Mouse (Mus musculus) limb, embryonic 10.5 days (tissue): ENCODE measurements around the gene Gna12. TPM values are rescaled to one million over a fixed set of nuclear protein-coding genes. Genes with fewer than 3 reads are reported as not detected.

ENCODE experiments used
- DNase-seq: peaks from one replicate; pipeline ENCODE4 v3.0.0-alpha.2; 2017; ENCODE audit warnings: low spot score
- H3K27ac ChIP-seq: fragments of 300-500 bp; sonication (generic); 2 replicates; pipeline ENCODE4 v1.5.1; 2016; ENCODE audit warnings: mild to moderate bottlenecking
- H3K27me3 ChIP-seq: fragments of 300-500 bp; sonication (generic); 2 replicates; pipeline ENCODE4 v1.6.1; 2016; ENCODE audit warnings: low read depth, mild to moderate bottlenecking; ENCODE audit not compliant: poor library complexity, severe bottlenecking
- H3K36me3 ChIP-seq: fragments of 300-500 bp; sonication (generic); 2 replicates; pipeline ENCODE4 v1.6.1; 2016; ENCODE audit warnings: mild to moderate bottlenecking, moderate library complexity
- H3K4me1 ChIP-seq: fragments of 300-500 bp; sonication (generic); 2 replicates; pipeline ENCODE4 v1.6.1; 2016
- H3K4me3 ChIP-seq: fragments of 300-500 bp; sonication (generic); 2 replicates; pipeline ENCODE4 v1.5.1; 2016; ENCODE audit warnings: mild to moderate bottlenecking, moderate library complexity
- H3K9me3 ChIP-seq: fragments of 300-500 bp; sonication (generic); replicated peaks from 2 replicates; pipeline ENCODE4 v1.6.1; 2016; ENCODE audit warnings: mild to moderate bottlenecking
- WGBS: fragments of 180-500 bp; shearing (Covaris S2); methylation state at CpG from one replicate; pipeline ENCODE4 v1.1.7; 2016; 5-methylcytosine and 5-hydroxymethylcytosine counted together
- polyA plus RNA-seq: library from polyadenylated mRNA; unstranded; fragments of >200 nt; fragmentation: Nextera tagmentation; extraction: Ambion mirVana; gene quantifications from 2 replicates; pipeline ENCODE4 v1.2.1, GENCODE M21; 2016

Gene Gna12
- polyA plus RNA-seq, 1 experiment from 2014 or later = 13.4 TPM

DNA sequence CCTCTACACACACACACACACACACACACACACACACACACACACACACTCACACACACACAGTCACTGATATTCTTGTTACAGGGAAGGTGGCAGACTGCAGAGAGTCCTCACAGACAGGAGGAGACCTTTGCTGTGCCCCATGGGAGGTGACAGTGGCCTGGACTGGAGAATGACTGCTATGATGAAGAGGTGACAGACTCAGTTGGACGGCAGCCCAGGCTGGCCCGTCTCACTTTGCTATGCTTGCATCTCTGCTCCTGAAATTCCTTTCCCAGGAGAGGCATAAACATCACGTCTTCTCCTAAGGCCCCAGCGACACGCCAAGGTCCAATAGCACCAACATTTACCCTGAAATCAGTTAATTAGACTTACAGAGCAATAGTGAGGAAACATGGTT lies 23.5 kb upstream of the Gna12 start:
- no peak overlapping the region for H3K27ac ChIP-seq
- peaks cover 12% of the 10 kb centered on the region for H3K4me1 ChIP-seq
- H3K9me3 ChIP-seq = no peaks in the 10 kb centered on the region
- 89% methylated on average over 5 of the region's 5 CpGs for WGBS
- no peaks in the 10 kb centered on the region for H3K36me3 ChIP-seq
- no peaks in the 10 kb centered on the region for H3K27me3 ChIP-seq
- H3K4me3 ChIP-seq = no peak overlapping the region
- no peak for DNase-seq

DNA sequence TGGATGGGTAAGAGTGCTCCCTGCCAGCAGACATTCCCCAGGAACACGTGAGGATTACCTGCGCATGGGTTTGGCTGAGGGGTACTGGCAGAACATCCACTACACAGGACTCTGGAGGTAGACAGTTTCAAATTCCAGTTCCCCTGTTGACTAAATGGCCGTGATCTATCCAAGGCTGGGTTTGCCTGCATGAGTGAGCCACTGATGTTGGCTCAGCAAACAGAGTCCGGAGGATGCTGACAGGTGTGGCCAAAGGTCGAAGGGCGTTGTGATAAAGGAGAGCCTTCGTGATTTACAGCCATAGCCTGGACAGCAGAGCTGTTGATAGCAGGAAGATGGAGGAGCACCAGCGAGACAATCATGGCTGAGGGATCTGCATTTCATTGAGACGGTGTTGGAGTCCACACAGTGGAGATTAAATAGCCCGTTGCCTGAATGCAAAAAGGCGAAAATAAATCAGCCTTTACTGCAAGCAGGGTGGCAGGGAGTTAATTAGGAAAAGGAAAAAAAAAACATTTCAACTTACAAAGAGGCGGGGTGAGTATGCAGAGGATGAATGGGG lies 22.3 kb upstream of the Gna12 start:
- DNase-seq = no peak

DNA sequence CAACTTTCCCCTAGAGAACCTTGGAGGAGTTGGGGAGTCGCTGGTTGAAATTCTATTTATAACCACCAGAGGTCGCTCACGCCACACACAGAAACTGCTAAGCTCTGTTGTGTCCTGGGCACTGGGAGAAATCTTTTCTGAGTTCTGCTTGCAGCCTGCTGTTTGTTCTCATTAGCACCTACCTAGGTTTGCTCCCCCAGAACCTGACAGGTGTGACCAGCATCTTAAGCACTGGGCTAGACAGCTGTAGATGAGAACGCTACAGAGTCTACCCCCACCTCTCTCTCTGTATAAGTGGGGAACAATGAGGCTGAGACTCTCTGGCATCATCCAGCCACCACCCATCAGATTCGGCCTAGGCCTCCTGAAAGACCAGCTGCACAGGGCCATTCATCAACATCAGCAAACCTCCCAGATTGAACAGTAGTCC lies 17.1 kb upstream of the Gna12 start:
- peak; percentile 69 for DNase-seq
- H3K4me1 ChIP-seq = peaks cover 5% of the 10 kb centered on the region; the same call in 1 of the 2 replicates
- H3K27ac ChIP-seq = peak overlapping the region; percentile 48; the same call in 1 of the 2 replicates
- H3K36me3 ChIP-seq = no peaks in the 10 kb centered on the region
- no peaks in the 10 kb centered on the region for H3K27me3 ChIP-seq
- 12% methylated on average over 5 of the region's 5 CpGs for WGBS
- H3K4me3 ChIP-seq = no peak overlapping the region
- H3K9me3 ChIP-seq = no peaks in the 10 kb centered on the region

More for the DNA sequence above, 22.3 kb upstream of the Gna12 start:
- H3K4me3 ChIP-seq = no peak overlapping the region
- no peaks in the 10 kb centered on the region for H3K9me3 ChIP-seq
- H3K4me1 ChIP-seq = peaks cover 14% of the 10 kb centered on the region
- H3K36me3 ChIP-seq = no peaks in the 10 kb centered on the region
- no peaks in the 10 kb centered on the region for H3K27me3 ChIP-seq
- H3K27ac ChIP-seq = no peak overlapping the region
- 64% methylated on average over 12 of the region's 12 CpGs for WGBS

DNA sequence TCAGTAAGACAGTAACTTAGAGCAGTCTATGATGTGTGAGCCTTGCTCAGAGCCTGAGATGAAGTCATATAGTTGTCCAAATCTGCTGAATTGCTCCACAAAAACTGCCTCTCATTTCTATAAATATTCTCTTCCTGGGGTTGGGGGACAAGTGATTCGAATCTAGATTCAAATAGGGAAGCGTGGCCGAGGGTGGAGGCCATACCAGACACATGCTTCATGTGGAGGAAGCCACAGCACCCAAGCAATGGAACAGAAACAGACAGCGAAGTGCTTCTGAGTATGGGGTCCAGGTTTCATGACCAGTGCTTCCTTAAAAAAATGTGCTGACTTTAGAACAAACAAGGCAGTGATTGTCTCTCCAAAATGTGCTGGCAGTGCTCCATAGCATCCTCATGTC lies 11.7 kb upstream of the Gna12 start:
- 79% methylated on average over 4 of the region's 4 CpGs for WGBS
- Histone ChIP-seq H3K27me3 (no peaks in the 10 kb centered on the region), H3K4me3 (no peak overlapping the region), H3K27ac (no peak overlapping the region), H3K9me3 (no peaks in the 10 kb centered on the region), H3K4me1 (no peaks in the 10 kb centered on the region), H3K36me3 (no peaks in the 10 kb centered on the region)
- DNase-seq = no peak

DNA sequence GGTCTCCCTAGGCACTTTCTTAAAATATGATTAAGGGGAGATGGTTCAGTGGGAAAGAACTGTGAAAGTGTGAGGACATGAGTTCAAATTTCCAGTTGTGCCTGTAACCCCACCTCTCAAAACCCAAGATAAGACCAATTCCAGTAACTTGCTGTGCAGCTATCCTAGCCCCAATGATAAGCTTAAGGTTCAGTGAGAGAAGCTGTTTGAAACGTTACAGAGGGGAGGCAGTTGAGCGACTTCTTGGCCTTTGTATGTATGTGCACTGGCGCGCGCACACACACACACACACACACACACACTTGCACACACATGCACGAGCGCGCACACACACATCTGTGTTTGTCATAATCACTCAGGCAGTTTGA lies 817 bp upstream of the Gna12 start:
- 77% methylated on average over 8 of the region's 8 CpGs for WGBS
- DNase-seq = no peak
- Histone ChIP-seq H3K4me1 (peaks cover 34% of the 10 kb centered on the region), H3K36me3 (peaks cover 1% of the 10 kb centered on the region; the same call in 1 of the 2 replicates), H3K27me3 (no peaks in the 10 kb centered on the region), H3K4me3 (peak overlapping the region; percentile 78), H3K9me3 (no peaks in the 10 kb centered on the region), H3K27ac (0 out of 2 replicates have a peak overlapping the region, but pooled peaks have one; percentile 27)

DNA sequence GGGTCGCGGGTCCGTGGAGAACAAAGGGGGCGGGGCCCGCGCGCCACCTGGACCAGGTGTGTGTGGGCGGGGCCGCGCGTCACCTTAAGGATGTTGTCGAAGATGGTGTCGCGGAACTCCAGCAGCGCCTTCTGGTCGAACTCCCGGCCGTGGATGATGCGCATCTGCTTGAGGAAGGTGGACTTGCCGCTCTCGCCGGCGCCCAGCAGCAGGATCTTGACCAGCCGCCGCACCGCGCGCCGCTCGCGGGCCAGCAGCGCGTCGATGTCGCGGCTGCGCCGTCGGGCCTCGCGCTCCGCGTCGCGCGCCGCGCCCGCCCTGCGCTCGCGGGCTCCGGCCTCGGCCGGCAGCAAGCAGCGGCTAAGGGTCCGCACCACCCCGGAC lies 328 bp downstream of the Gna12 start:
- Histone ChIP-seq H3K4me1 (peaks cover 34% of the 10 kb centered on the region), H3K9me3 (no peaks in the 10 kb centered on the region), H3K27me3 (no peaks in the 10 kb centered on the region), H3K27ac (peak overlapping the region; percentile 94), H3K36me3 (peaks cover 10% of the 10 kb centered on the region; the same call in 1 of the 2 replicates), H3K4me3 (peak overlapping the region; percentile 78)
- 5% methylated on average over 58 of the region's 58 CpGs for WGBS
- DNase-seq = peak; percentile 70

DNA sequence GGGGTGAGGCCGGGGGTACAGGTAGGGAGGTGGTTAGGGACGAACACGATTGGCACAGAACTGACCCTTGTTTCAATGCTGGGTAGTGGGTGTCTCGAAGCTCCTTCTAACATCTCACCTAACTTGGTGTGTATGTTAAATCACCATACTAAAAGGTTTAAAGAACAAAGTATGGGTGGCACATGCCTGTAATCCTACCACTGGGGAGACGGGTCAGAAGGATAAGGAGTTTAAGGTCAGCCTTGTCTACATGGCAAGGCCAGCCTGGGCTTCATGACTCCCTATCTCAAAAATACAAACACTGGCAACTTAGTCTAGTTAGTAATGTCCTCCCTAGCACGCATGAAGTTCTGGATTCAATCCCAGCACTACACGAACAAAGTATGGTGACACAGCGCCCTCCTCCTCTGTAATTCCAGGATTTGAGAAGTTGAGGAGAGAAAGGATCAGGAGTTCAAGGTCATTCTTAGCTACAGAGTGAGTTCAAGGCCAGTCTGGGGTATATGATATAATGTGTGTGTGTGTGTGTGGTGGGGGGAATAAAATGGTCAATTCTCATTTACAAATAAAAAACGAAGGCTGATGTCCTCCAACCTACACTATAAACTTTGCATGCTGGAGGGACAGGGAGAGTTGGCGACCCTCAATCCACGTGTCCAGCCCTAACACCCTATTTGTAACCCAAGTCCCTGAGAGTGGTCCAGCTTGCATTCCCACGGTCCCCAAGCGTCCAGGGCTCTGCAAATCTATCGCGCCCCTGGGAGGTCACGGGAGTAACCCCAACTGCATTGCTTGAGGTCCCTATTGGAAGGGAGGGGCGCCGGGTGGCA lies 935 bp downstream of the Gna12 start:
- Histone ChIP-seq H3K4me3 (peak overlapping the region; percentile 78), H3K27ac (peak overlapping the region; percentile 94), H3K36me3 (peaks cover 10% of the 10 kb centered on the region; the same call in 1 of the 2 replicates), H3K9me3 (no peaks in the 10 kb centered on the region), H3K27me3 (no peaks in the 10 kb centered on the region), H3K4me1 (peaks cover 34% of the 10 kb centered on the region)
- DNase-seq = no peak
- 39% methylated on average over 18 of the region's 18 CpGs for WGBS

DNA sequence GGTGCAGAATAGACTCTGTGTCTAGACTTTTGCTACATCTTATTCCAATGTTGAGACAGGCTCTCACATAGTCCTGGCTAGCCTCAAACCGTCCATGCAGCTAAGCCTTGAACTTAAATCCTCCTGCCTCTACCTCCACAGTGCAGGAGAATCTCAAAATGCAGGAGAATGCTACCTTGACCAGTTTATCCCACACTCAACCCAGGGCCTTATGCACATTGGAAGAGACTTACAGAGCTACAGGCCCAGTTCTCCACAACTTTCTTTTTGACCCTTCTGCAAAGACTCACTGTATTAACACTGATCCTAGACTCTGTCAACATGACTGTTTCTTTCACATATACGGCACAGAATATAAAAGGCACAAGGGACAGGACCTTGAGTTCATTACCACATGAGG lies 1.9 kb downstream of the Gna12 start:
- DNase-seq = no peak
- peaks cover 14% of the 10 kb centered on the region; the same call in 1 of the 2 replicates for H3K36me3 ChIP-seq
- WGBS = 87% methylated on average over 2 of the region's 2 CpGs
- H3K9me3 ChIP-seq = no peaks in the 10 kb centered on the region
- H3K27ac ChIP-seq = no peak overlapping the region
- 0 out of 2 replicates have a peak overlapping the region, but pooled peaks have one; percentile 1 for H3K4me3 ChIP-seq
- H3K27me3 ChIP-seq = no peaks in the 10 kb centered on the region
- peaks cover 34% of the 10 kb centered on the region for H3K4me1 ChIP-seq

DNA sequence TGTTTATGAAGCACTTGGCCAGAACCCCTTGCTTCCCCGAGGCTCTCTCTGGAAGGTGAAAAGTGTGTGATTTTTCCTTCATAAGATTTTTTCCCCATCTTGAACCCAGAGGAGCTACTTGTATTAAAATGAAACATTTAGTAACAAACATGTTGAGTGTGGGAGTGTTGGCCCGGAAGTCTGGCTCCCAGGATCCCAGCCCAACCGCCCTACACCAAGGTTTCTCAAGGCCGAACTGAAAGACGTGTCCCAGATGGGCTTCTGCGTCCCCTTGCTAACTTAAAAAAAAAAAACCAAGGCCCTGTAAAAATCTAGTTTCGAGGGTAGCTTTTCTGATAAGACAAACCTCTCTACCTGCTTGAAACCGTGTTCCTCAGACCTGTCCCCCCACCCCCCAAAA lies 2.3 kb downstream of the Gna12 start:
- Histone ChIP-seq H3K36me3 (peaks cover 14% of the 10 kb centered on the region; the same call in 1 of the 2 replicates), H3K27ac (no peak overlapping the region), H3K4me3 (0 out of 2 replicates have a peak overlapping the region, but pooled peaks have one; percentile 1), H3K4me1 (peaks cover 34% of the 10 kb centered on the region), H3K27me3 (no peaks in the 10 kb centered on the region), H3K9me3 (no peaks in the 10 kb centered on the region)
- 82% methylated on average over 8 of the region's 8 CpGs for WGBS
- DNase-seq = no peak

DNA sequence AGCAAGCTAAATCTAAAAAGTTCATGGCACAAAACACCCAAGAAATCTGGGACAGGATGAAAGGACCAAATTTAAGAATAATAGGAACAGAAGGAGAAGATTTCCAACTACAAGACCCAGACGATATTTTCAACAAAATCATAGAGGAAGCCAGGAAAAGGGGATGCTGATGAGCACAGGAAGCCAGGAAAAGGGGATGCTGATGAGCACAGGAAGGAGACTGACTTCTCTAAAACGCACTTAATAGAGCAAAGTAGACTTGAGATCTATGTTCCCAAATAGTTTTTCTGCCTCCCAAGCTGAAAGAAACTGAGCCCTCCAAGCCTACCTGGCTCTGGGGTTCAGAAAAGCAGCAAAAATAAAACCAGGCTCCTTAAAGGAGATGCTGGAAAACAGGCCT lies 2.8 kb downstream of the Gna12 start:
- Histone ChIP-seq H3K36me3 (peaks cover 14% of the 10 kb centered on the region; the same call in 1 of the 2 replicates), H3K9me3 (no peaks in the 10 kb centered on the region), H3K4me3 (no peak overlapping the region), H3K27me3 (no peaks in the 10 kb centered on the region), H3K27ac (no peak overlapping the region), H3K4me1 (peaks cover 34% of the 10 kb centered on the region)
- DNase-seq = no peak
- WGBS = 67% methylated on average over 2 of the region's 2 CpGs

DNA sequence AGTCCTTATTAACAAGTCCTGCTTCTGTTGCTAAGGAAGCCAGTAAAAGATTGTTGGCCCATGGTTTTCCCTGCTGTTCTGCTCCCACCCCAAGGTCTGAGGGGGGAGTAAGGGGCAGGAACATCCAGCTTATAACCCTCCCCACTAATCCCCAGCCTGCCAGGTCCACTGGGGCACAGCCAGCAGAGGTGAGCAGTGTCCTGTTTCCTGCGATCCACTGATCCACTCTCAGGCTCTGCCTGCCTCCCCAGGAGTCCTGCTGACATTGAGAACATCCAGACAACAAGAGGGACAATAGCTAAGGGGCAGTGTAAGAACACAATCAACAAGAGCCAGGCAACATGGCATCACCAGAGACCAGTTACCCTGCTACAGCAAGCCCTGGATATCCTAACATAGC lies 3.4 kb downstream of the Gna12 start:
- Histone ChIP-seq H3K27me3 (no peaks in the 10 kb centered on the region), H3K27ac (no peak overlapping the region), H3K36me3 (peaks cover 14% of the 10 kb centered on the region; the same call in 1 of the 2 replicates), H3K9me3 (no peaks in the 10 kb centered on the region), H3K4me3 (no peak overlapping the region), H3K4me1 (peaks cover 34% of the 10 kb centered on the region)
- WGBS = 38% methylated on average over 1 of the region's 1 CpGs
- DNase-seq = no peak

DNA sequence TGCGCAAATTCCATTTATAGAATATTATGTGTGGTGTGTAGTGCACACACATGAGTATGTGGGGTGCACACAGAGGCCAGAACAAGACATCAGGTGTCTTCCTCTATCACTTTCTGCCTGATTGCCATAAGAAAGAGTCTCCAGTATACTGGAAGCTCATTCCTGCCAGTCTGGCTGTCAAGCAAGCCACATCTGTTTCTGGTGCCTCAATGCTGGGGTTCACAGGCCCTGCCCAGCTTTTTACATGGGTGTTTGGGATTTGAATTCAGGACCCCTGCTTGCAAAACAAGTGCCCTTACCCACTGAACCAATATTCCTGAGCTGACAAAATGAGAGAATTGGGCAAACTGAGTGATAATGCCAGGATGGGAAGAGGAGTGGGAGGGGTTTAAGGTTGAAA lies 4.1 kb downstream of the Gna12 start:
- H3K36me3 ChIP-seq = peaks cover 14% of the 10 kb centered on the region; the same call in 1 of the 2 replicates
- 98% methylated on average over 1 of the region's 1 CpGs for WGBS
- no peaks in the 10 kb centered on the region for H3K9me3 ChIP-seq
- H3K27ac ChIP-seq = no peak overlapping the region
- DNase-seq = no peak
- H3K4me3 ChIP-seq = no peak overlapping the region
- H3K27me3 ChIP-seq = no peaks in the 10 kb centered on the region
- H3K4me1 ChIP-seq = peaks cover 32% of the 10 kb centered on the region

DNA sequence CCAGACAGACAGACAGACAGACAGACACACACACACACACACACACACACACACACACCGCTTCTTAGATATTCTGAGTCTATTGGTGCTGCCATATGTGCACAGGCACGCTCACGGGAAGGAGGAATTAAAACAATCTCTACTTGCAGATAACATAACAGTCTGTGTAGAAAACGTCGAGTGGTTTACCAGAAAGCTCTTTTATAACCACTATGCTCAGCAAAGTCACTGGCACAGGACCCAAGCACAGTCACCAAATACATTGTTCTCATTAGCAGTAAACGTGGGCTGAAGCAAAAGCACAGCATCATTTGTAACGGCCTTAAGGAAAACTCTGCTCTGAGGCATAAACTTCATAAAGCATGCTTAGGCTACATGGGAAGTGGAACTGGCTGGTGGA lies 6.1 kb downstream of the Gna12 start:
- Histone ChIP-seq H3K4me3 (no peak overlapping the region), H3K4me1 (peaks cover 26% of the 10 kb centered on the region), H3K9me3 (no peaks in the 10 kb centered on the region), H3K36me3 (peaks cover 14% of the 10 kb centered on the region; the same call in 1 of the 2 replicates), H3K27ac (no peak overlapping the region), H3K27me3 (no peaks in the 10 kb centered on the region)
- 95% methylated on average over 7 of the region's 7 CpGs for WGBS
- DNase-seq = no peak
